Mouse (Mus musculus) neural tube, embryonic 13.5 days (tissue): ENCODE data around the gene Clk3. TPM values are rescaled to one million over a fixed set of nuclear protein-coding genes. Genes with fewer than 3 reads are reported as not detected.

Source experiments
- ATAC-seq: fragments of 200-750 bp; cut with Nextera tagmentation; 2 replicates; pipeline ENCODE4 v1.8.0; 2017; ENCODE audit warnings: low read depth, mild to moderate bottlenecking, moderate TSS enrichment, moderate library complexity
- H3K27ac ChIP-seq: fragments of 300-500 bp; sonication (generic); replicated peaks from 2 replicates; pipeline ENCODE4 v1.5.1; 2015; ENCODE audit warnings: moderate library complexity, mild to moderate bottlenecking, inconsistent platforms
- H3K27me3 ChIP-seq: fragments of 300-500 bp; sonication (generic); 2 replicates; pipeline ENCODE4 v1.6.1; 2015; ENCODE audit warnings: mild to moderate bottlenecking, inconsistent platforms
- H3K36me3 ChIP-seq: fragments of 300-500 bp; sonication (generic); 2 replicates; pipeline ENCODE4 v1.6.1; 2015; ENCODE audit warnings: mild to moderate bottlenecking, inconsistent platforms
- H3K4me1 ChIP-seq: fragments of 300-500 bp; sonication (generic); replicated peaks from 2 replicates; pipeline ENCODE4 v1.6.1; 2015; ENCODE audit warnings: inconsistent platforms
- H3K4me2 ChIP-seq: fragments of 300-500 bp; sonication (generic); 2 replicates; pipeline ENCODE4 v1.6.1; 2015; ENCODE audit warnings: inconsistent platforms, mild to moderate bottlenecking, moderate library complexity
- H3K4me3 ChIP-seq: fragments of 300-500 bp; sonication (generic); 2 replicates; pipeline ENCODE4 v1.5.1; 2015; ENCODE audit warnings: mild to moderate bottlenecking, inconsistent platforms
- H3K9ac ChIP-seq: fragments of 300-500 bp; sonication (generic); 2 replicates; pipeline ENCODE4 v1.6.1; 2015; ENCODE audit warnings: moderate library complexity, mild to moderate bottlenecking, inconsistent platforms
- H3K9me3 ChIP-seq: fragments of 300-500 bp; sonication (generic); 2 replicates; pipeline ENCODE4 v1.6.1; 2016; ENCODE audit warnings: inconsistent platforms
- WGBS: fragments of 180-500 bp; shearing (Covaris S2); methylation state at CpG from one replicate; pipeline ENCODE4 v1.1.7; 2015; 5-methylcytosine and 5-hydroxymethylcytosine counted together
- polyA plus RNA-seq: library from polyadenylated mRNA; unstranded; fragments of >200 nt; fragmentation: Nextera tagmentation; extraction: Ambion mirVana; gene quantifications from 2 replicates; pipeline ENCODE4 v1.2.1, GENCODE M21; 2015

Gene Clk3
- polyA plus RNA-seq, 1 experiment from 2014 or later: 76.6 TPM

- ATAC-seq: no peak
- 13% methylated on average over 3 of the region's 3 CpGs for WGBS
- peaks cover 21% of the 10 kb centered on the region; the same call in 1 of the 2 replicates for H3K36me3 ChIP-seq
- H3K4me3 ChIP-seq: no peak overlapping the region
- H3K27ac ChIP-seq: peak overlapping the region; percentile 28; the same call in 1 of the 2 replicates
- H3K9ac ChIP-seq: peak overlapping the region; percentile 34; the same call in 1 of the 2 replicates
- H3K27me3 ChIP-seq: no peaks in the 10 kb centered on the region
- peaks cover 59% of the 10 kb centered on the region for H3K4me1 ChIP-seq
- no peak overlapping the region for H3K4me2 ChIP-seq
- no peaks in the 10 kb centered on the region for H3K9me3 ChIP-seq
Observed at GRCm38 (mm10) chr9:57803047-57803446, 37.4 kb upstream of the Clk3 start.

GRCm38 (mm10) chr9:57800325-57800975 lies 34.8 kb upstream of the Clk3 start:
- Histone ChIP-seq H3K9me3 (no peaks in the 10 kb centered on the region), H3K9ac (no peak overlapping the region), H3K36me3 (peaks cover 45% of the 10 kb centered on the region), H3K27ac (no peak overlapping the region), H3K27me3 (no peaks in the 10 kb centered on the region), H3K4me1 (peaks cover 35% of the 10 kb centered on the region), H3K4me3 (no peak overlapping the region), H3K4me2 (no peak overlapping the region)
- WGBS: 92% methylated on average over 9 of the region's 9 CpGs
- ATAC-seq: no peak

- H3K27ac ChIP-seq: no peak overlapping the region
- 3% methylated on average over 10 of the region's 10 CpGs for WGBS
- 0 out of 2 replicates have a peak, but pooled peaks have one; percentile 50 for ATAC-seq
Observed at GRCm38 (mm10) chr9:57798725-57799253, 33.1 kb upstream of the Clk3 start.

DNA sequence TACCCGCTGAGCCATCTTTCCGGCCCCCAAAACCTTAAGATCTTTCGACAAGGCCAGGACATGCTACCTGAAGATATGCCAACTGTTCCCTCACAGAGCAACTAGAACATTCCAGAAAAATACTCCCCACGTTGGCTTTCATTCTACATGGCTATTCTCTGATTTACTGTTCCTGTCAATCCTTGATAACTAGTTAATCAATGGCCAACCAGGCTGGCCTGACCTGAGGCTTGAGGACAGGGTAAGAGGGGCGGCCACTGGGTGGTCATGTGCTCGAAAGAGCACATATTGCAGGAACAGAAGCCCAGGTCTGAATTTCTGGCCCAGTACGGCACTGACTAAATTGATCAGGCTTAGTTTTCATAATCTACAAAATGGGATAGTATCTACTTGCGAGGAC lies 31.8 kb upstream of the Clk3 start:
- Histone ChIP-seq H3K27me3 (no peaks in the 10 kb centered on the region), H3K36me3 (peaks cover 73% of the 10 kb centered on the region), H3K9me3 (no peaks in the 10 kb centered on the region), H3K9ac (no peak overlapping the region), H3K4me3 (no peak overlapping the region), H3K27ac (no peak overlapping the region), H3K4me2 (no peak overlapping the region), H3K4me1 (peaks cover 13% of the 10 kb centered on the region; the same call in 1 of the 2 replicates)
- 94% methylated on average over 8 of the region's 8 CpGs for WGBS
- ATAC-seq: no peak

More at GRCm38 (mm10) chr9:57798725-57799253, 33.1 kb upstream of the Clk3 start:
- no peaks in the 10 kb centered on the region for H3K9me3 ChIP-seq
- no peaks in the 10 kb centered on the region for H3K27me3 ChIP-seq
- no peak overlapping the region for H3K4me3 ChIP-seq
- peaks cover 26% of the 10 kb centered on the region for H3K4me1 ChIP-seq
- H3K36me3 ChIP-seq: peaks cover 60% of the 10 kb centered on the region
- no peak overlapping the region for H3K4me2 ChIP-seq
- H3K9ac ChIP-seq: peak overlapping the region; percentile 38; the same call in 1 of the 2 replicates

GRCm38 (mm10) chr9:57789733-57790132 lies 24.1 kb upstream of the Clk3 start:
- Histone ChIP-seq H3K36me3 (peaks cover 68% of the 10 kb centered on the region), H3K27me3 (no peaks in the 10 kb centered on the region), H3K4me3 (no peak overlapping the region), H3K9me3 (no peaks in the 10 kb centered on the region), H3K9ac (no peak overlapping the region), H3K27ac (no peak overlapping the region), H3K4me1 (no peaks in the 10 kb centered on the region), H3K4me2 (no peak overlapping the region)
- no peak for ATAC-seq
- 90% methylated on average over 3 of the region's 3 CpGs for WGBS

DNA sequence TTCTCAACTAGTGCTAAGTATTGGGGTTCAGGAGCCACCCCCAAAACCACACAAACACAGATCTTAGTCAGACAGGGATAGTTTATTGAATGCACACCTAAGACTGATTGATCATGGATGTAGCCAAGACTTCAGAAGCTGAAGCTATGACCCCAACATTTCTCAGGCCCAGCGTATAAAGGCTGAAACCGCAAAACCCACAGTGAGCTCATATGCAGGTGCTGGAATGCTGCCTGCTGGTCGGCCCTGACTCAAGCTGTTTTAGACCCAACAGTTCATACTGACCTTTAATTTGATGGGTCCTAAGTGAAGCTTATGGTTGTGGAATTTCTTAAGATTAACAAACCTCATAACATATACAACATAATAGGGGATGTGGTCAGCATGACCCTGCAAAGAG lies 17.0 kb upstream of the Clk3 start:
- no peaks in the 10 kb centered on the region for H3K9me3 ChIP-seq
- no peak for ATAC-seq
- 91% methylated on average over 3 of the region's 3 CpGs for WGBS

DNA sequence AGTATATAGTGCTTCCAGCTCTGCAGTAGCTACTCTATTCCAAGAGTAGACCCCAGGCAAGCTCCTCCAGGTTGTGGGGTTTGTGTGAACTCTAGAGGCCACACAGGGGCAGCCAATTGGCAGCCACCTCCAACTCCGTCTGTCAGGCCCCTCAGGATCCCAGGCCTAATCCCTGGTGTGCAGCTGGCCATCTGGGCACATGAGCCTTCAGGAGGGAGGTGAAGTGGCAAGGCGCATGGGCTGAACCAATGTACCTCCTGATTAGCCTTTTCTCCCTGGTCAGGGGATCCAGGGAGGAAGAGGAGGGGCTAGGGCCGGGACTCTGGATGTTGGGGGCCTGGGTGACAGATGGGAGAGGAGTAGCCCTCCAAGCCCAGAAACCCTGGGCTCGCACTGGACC lies 10.1 kb upstream of the Clk3 start:
- H3K36me3 ChIP-seq: 0 out of 2 replicates have a peak, but pooled peaks cover 5% of the 10 kb centered on the region
- H3K4me3 ChIP-seq: no peak overlapping the region
- H3K4me2 ChIP-seq: no peak overlapping the region
- no peak overlapping the region for H3K9ac ChIP-seq
- H3K27ac ChIP-seq: no peak overlapping the region
- WGBS: 59% methylated on average over 4 of the region's 4 CpGs
- no peaks in the 10 kb centered on the region for H3K27me3 ChIP-seq
- H3K4me1 ChIP-seq: no peaks in the 10 kb centered on the region
- no peak for ATAC-seq
- H3K9me3 ChIP-seq: no peaks in the 10 kb centered on the region

More for the DNA sequence above, 17.0 kb upstream of the Clk3 start:
- Histone ChIP-seq H3K36me3 (0 out of 2 replicates have a peak, but pooled peaks cover 16% of the 10 kb centered on the region), H3K9ac (no peak overlapping the region), H3K27me3 (no peaks in the 10 kb centered on the region), H3K4me2 (no peak overlapping the region), H3K4me3 (no peak overlapping the region), H3K4me1 (no peaks in the 10 kb centered on the region), H3K27ac (no peak overlapping the region)

GRCm38 (mm10) chr9:57775026-57775425 lies 9.4 kb upstream of the Clk3 start:
- Histone ChIP-seq H3K9me3 (no peaks in the 10 kb centered on the region), H3K4me2 (no peak overlapping the region), H3K36me3 (0 out of 2 replicates have a peak, but pooled peaks cover 5% of the 10 kb centered on the region), H3K27ac (no peak overlapping the region), H3K9ac (no peak overlapping the region), H3K4me3 (no peak overlapping the region), H3K4me1 (no peaks in the 10 kb centered on the region), H3K27me3 (no peaks in the 10 kb centered on the region)
- ATAC-seq: 0 out of 2 replicates have a peak, but pooled peaks have one; percentile 11
- 78% methylated on average over 5 of the region's 5 CpGs for WGBS

DNA sequence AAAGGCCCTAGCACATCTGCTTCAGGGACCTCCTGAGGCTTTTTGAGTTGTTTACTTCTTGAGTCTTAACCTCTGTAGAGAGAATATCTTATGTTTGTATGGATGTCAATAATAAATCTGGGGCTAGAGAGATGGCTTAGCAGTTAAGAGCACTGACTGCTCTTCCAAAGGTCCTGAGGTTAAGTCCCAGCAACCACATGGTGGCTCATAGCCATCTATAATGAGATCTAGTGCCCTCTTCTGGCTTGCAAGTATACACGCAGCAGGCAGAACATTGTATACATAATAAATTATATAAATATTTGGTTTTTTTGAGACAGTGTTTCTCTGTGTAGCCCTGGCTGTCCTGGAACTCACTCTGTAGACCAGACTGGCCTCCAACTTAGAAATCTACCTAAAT lies 8.5 kb upstream of the Clk3 start:
- Histone ChIP-seq H3K4me1 (no peaks in the 10 kb centered on the region), H3K4me2 (no peak overlapping the region), H3K36me3 (0 out of 2 replicates have a peak, but pooled peaks cover 5% of the 10 kb centered on the region), H3K27ac (no peak overlapping the region), H3K9ac (no peak overlapping the region), H3K9me3 (no peaks in the 10 kb centered on the region), H3K27me3 (no peaks in the 10 kb centered on the region), H3K4me3 (no peak overlapping the region)
- ATAC-seq: no peak
- WGBS: 6% methylated on average over 1 of the region's 1 CpGs

DNA sequence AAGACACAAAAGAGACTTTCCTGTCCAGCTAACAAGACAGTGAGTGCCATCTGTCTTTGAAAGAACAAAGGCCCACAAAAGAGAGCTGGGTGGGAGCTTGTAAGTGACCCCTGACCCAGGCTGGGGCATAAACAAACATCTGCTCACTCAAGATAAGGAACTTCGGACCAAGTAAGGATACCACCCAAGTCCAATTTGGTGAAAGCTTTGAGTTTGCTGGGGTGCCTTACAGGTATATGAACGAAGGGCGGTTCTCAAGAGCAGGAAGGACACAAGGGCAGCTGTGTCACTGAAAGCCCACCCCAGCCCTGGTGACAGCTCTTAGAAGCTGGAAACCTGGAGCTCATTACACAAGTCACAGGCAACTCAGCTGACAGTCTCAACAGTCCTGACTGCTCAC lies 8.1 kb upstream of the Clk3 start:
- Histone ChIP-seq H3K27me3 (no peaks in the 10 kb centered on the region), H3K9ac (no peak overlapping the region), H3K4me2 (no peak overlapping the region), H3K36me3 (0 out of 2 replicates have a peak, but pooled peaks cover 5% of the 10 kb centered on the region), H3K4me1 (no peaks in the 10 kb centered on the region), H3K27ac (no peak overlapping the region), H3K9me3 (no peaks in the 10 kb centered on the region), H3K4me3 (no peak overlapping the region)
- WGBS: 82% methylated on average over 3 of the region's 3 CpGs
- ATAC-seq: no peak

GRCm38 (mm10) chr9:57770836-57771235 lies 5.2 kb upstream of the Clk3 start:
- Histone ChIP-seq H3K36me3 (no peaks in the 10 kb centered on the region), H3K9ac (no peak overlapping the region), H3K27me3 (no peaks in the 10 kb centered on the region), H3K4me3 (no peak overlapping the region), H3K27ac (no peak overlapping the region), H3K4me1 (peaks cover 9% of the 10 kb centered on the region), H3K4me2 (no peak overlapping the region), H3K9me3 (no peaks in the 10 kb centered on the region)
- ATAC-seq: no peak
- WGBS: 90% methylated on average over 2 of the region's 2 CpGs

DNA sequence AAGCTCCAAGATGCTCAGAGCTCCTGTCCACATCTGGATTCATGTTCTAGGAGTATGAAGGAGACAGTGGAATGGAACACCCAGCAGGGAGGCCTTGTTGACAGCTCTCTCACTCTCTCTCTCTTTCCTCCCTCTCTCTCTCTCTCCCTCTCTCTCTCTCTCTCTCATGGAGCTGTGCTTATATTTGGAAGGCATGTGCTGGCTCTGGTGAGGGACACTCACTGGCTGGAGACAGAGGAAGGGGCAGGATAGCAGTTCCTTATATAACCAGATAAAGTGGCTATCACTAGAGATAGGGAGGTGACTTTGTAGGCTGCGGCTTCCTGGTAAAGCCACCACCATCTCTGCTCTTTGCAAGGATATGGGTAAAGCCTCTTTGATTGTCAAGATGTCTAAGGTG lies 4.6 kb upstream of the Clk3 start:
- peaks cover 9% of the 10 kb centered on the region for H3K4me1 ChIP-seq
- H3K27ac ChIP-seq: no peak overlapping the region
- H3K27me3 ChIP-seq: no peaks in the 10 kb centered on the region
- no peak overlapping the region for H3K9ac ChIP-seq
- H3K4me3 ChIP-seq: no peak overlapping the region
- no peak overlapping the region for H3K4me2 ChIP-seq
- 96% methylated on average over 1 of the region's 1 CpGs for WGBS
- no peaks in the 10 kb centered on the region for H3K9me3 ChIP-seq
- ATAC-seq: no peak
- H3K36me3 ChIP-seq: no peaks in the 10 kb centered on the region
